Mouse (Mus musculus) telencephalon, adult 2 months (tissue): ENCODE measurements around the gene Lztr1.

Source experiments
- DNase-seq: peaks from one replicate; pipeline ENCODE4 v3.0.0-alpha.2; 2011; ENCODE audit warnings: low read depth, low spot score

Gene Lztr1

DNA sequence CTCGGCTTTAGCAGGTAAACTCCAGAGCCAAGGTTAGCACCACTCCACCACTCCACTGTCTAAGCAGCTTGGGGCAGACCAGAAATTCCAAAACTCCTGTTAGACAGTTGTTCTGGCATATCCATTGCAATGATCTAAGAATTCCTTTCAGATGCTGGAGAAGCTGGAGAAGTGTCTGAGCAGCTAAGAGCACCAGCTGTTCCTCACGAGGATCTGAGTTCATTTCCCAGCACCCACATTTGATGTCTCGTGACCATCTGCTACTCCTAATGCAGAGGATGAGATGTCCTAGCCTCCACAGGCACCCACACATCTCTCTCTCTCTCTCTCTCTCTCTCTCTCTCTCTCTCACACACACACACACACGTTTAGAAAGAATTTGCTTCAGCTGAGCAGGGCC, 48.4 kb downstream of the Lztr1 start:
- DNase-seq, result peak; percentile 74

DNA sequence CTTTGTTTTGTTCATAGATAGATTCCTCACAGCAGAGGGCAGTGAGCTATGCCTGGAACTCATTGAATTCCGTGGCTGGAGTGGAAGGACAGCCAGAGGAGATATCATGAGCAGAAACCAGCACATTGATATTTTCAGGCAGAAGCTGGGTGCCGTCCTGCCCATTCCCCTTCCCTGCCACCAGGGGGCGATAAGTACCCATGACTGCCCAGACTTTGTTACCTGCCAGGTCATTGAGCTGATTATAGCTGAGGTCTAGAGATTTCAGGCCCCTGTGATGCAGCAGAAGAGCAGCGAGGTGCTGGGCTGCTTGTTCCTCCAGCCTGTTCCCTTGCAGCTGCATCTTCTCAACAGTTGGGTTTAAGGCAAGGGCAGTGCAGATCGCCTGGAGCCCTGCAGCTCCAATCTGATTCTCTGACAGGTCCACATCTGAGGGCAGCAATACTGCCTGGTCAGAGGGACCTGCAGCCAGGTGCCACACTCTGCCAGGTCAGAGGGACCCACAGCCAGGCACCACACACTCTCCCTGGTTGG, 49.5 kb downstream of the Lztr1 start:
- no peak for DNase-seq

DNA sequence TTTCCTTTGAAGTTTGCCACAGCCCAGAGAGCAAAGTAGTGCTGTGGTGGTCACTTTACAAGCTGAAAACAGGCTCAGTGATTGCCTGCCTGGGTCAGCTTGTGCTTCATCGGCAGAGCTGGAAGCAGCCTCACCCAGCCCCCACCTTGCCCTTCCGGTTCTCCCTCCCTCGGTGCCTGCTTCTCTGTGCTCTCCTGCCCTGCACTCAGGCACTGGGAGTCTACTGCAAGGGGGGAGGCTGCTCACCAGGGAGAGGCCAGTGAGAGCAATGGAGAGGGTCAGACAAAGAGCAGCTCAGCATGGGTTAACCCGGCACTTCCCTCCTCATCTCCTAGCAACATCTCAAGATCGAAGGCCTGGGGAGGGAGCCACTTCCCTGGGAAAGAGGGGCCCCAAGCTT, 50.3 kb downstream of the Lztr1 start:
- no peak for DNase-seq

DNA sequence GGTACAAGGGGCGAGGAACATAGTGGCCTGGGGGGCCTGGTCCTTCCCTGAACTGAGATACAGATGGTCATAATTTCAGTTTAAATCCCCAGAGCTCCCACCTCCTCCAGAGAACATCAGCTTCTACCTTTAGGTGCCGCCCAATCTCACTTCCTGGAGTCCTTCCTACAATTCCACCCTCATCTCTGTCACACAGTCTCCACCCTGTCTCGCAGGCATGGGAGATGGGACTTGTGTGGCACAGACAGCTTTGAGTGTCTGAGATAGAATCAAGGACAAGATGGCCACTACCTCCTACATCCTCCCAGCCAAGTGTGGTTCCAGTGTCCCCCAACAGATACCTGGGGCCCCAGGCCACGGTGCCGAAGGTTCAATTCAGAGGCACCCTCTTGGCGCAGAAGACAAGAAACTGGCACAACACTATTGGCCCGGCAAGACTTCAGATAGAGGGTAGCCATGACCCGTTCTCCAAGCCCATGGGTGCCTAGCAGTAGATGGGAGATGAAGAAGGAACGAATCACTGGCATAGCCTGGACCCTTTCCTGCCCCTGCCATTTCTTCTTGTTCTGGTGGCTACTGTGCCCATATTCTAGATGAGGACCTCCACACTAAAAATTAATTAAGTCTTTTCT, 51.0 kb downstream of the Lztr1 start:
- DNase-seq, result no peak

DNA sequence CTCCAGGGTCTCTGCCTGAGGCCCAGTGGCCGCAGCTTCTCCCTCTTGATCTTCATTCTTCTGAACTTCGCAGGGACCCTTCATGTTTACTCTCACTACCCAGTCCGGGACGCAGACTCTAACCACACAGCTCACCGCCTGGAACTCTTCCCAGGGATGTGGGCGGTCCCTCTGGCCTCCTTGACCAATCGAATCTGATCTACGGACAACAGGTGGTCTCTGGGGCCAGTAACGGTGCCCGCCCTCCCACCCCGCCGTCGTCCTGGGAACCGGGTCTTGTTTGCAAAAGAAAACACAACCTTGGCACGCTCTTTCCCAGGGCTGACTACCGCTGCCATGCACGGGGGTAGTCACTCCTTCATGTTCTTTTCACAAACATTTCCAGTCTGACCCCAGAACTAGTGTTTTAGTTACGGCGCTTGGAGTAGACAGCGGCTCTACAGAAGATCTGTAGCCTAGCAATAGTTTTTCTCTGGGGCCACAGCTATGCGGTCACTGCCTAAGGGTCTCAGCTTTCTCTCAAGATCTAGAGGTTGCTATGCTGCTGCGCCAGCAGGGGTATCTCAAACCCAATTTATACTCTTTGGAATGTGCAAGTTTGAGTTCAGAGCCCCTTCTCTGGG, 52.8 kb downstream of the Lztr1 start, which contains the start of gene Lrrc74b:
TSS of gene Lrrc74b (minus strand) at position 120 of the 623 bp plus-strand sequence.
- DNase-seq, result no peak

DNA sequence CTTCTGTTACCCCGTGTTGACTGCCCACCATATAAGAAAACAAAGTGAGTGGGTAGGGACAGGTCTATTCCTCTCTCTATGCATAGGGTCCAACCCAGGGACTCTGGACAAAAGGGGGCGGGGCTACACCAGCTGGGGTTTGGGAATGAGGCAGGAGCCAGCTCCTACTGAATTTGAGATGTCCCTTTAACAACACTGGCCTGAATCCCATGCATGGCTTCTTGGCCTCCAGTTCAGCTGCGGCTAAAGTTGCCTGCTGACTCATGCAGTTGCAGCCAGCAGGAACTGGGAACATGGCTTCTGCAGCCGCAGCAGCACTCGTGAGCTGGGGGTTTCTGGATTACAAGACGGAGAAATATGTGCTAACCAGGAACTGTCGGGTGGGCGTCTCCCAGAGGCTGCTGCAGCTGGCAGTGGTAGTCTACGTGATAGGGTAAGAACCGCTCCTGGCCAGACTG, 53.3 kb downstream of the Lztr1 start, which contains the start of gene P2rx6:
TSS of gene P2rx6 (plus strand) at position 135 of the 458 bp plus-strand sequence.
- DNase-seq, result no peak

DNA sequence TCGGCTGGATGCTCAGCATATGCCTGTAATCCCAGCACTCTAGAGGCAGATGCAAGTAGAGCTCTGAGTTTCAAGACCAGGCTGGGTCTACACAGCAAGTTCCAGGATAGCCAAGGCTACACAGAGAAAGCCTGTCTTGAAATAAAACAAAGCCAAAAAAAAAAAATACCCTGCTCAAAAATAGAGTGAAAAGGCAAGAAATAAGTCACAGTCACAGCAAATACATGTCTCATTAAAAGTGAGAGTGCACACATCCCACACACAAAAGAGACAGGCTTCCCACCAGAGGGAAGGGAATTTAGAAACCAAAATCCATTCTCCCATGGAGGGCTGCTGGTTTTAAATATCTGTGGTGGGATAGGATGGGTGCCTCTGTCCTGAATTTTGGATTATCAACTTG, 55.1 kb downstream of the Lztr1 start:
- DNase-seq, result no peak

DNA sequence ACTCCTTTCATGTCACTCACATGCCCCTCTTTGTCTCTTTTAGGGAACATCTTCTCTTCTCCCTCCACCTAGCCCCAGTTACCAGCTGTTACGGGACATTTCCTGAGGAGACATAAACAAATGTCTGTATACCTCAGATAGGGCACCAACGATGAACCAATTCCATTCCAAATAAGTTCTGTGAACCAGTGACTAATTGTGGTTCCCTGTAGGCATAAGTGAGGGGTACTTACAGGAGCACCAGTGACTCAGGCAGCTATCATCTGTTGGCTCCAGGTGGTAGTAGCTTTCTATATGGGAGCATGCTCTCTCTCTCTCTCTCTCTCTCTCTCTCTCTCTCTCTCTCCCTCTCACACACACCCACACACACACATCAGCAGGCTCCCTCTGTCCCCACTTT, 55.7 kb downstream of the Lztr1 start:
- DNase-seq, result peak; percentile 81

DNA sequence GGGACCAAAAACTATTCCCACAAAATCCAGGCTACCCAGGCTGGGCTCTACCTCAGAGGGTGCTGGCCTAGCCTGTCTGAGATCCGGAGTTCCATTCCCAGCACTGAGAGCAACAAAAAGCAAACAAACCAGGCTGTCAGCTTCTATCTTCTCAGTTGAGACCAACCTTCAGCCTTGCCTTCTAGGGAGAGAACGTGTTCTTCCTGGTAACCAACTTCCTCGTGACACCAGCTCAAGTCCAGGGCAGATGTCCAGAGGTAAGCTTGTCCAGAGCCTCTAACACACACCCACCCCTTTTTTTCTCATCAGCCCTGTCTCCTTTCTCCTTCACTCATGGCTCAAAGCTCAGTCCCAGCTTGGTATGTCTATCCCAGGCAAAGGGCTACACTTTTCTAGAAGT, 56.3 kb downstream of the Lztr1 start:
- no peak for DNase-seq

DNA sequence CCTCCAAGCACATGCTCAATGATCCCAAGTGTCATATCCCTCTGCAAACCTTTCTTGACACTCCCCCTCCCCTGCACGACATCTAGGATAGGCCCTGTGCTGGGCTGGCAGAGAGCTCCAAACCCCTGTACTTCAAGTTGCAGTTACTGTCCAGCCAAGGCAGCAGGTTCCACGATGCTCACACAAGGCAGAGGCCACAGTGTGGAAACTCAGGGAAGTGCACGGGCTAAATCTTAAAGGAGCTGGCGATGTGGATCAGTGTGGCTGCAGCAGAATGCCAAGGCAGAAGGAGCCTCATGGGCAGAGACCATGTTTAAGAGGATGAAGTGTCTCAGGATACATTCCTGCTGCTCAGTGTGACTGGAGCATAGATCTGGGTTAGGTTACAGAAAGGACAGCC, 57.7 kb downstream of the Lztr1 start:
- no peak for DNase-seq
